Mouse (Mus musculus) layer of hippocampus, postnatal 25 days (tissue): ENCODE measurements around the gene AI413582. TPM values are rescaled to one million over a fixed set of nuclear protein-coding genes. Genes with fewer than 3 reads are reported as not detected.

ENCODE experiments used
- DNase-seq, 2 experiments: peaks; one replicate each; pipeline ENCODE4 v3.0.0; 2022; ENCODE audit warnings: mixed read lengths in 2 of 2, low spot score in 1 of 2; ENCODE audit errors: extremely low spot score in 1 of 2
- total RNA-seq, 2 experiments: library from RNA; stranded (reverse); gene quantifications; 2 replicates each; pipeline ENCODE4 v1.2.3; 2021

The AI413582 gene
- total RNA-seq, 2 experiments from 2014 or later: 65.6 to 69.5 TPM

- DNase-seq: no peak
Observed at GRCm38 (mm10) chr17:27557181-27557926, 8.2 kb downstream of the AI413582 start.

GRCm38 (mm10) chr17:27556315-27557011, 9.1 kb downstream of the AI413582 start, which contains the start of gene Hmga1:
Hmga1 (plus strand) TSS chr17:27556497.
- peak; percentile 67 to 72 for DNase-seq

- no peak for DNase-seq
Observed at GRCm38 (mm10) chr17:27555512-27556172, 9.9 kb downstream of the AI413582 start.

GRCm38 (mm10) chr17:27555075-27555511, 10.5 kb downstream of the AI413582 start:
- no peak for DNase-seq

GRCm38 (mm10) chr17:27554062-27554960, 11.2 kb downstream of the AI413582 start:
- DNase-seq: no peak

GRCm38 (mm10) chr17:27552215-27553201, 13.0 kb downstream of the AI413582 start:
- no peak for DNase-seq

GRCm38 (mm10) chr17:27551393-27551940, 14.1 kb downstream of the AI413582 start:
- no peak for DNase-seq

- DNase-seq: no peak
Observed at GRCm38 (mm10) chr17:27549234-27549633, 16.3 kb downstream of the AI413582 start.

- no peak for DNase-seq
Observed at GRCm38 (mm10) chr17:27547253-27547868, 18.2 kb downstream of the AI413582 start.

- no peak for DNase-seq
Observed at GRCm38 (mm10) chr17:27546574-27547085, 18.9 kb downstream of the AI413582 start.

GRCm38 (mm10) chr17:27545991-27546390, 19.6 kb downstream of the AI413582 start:
- no peak for DNase-seq

GRCm38 (mm10) chr17:27544551-27544950, 21.0 kb downstream of the AI413582 start:
- DNase-seq: no peak

GRCm38 (mm10) chr17:27541984-27542383, 23.6 kb downstream of the AI413582 start:
- DNase-seq: no peak

GRCm38 (mm10) chr17:27541261-27541660, 24.3 kb downstream of the AI413582 start:
- DNase-seq: no peak

- DNase-seq: peak; percentile 94 to 98
Observed at GRCm38 (mm10) chr17:27534718-27535117, 30.8 kb downstream of the AI413582 start.

GRCm38 (mm10) chr17:27533354-27533753, 32.2 kb downstream of the AI413582 start:
- DNase-seq: no peak

- DNase-seq: no peak
Observed at GRCm38 (mm10) chr17:27532095-27532494, 33.5 kb downstream of the AI413582 start.

- no peak for DNase-seq
Observed at GRCm38 (mm10) chr17:27528767-27529166, 36.8 kb downstream of the AI413582 start.
